Mouse (Mus musculus) right cerebral cortex, postnatal 14 days (tissue): ENCODE data around the gene Pitpnb.

Experiments
- DNase-seq: peaks from one replicate; pipeline ENCODE4 v3.0.0; 2022

Gene Pitpnb

GRCm38 (mm10) chr5:111401879-111402650, 71.5 kb downstream of the Pitpnb start:
- DNase-seq: no peak

- DNase-seq: no peak
Observed at GRCm38 (mm10) chr5:111402651-111402996, 72.1 kb downstream of the Pitpnb start.

GRCm38 (mm10) chr5:111404721-111405120, 74.2 kb downstream of the Pitpnb start:
- no peak for DNase-seq

- no peak for DNase-seq
Observed at GRCm38 (mm10) chr5:111408470-111409105, 78.0 kb downstream of the Pitpnb start.

GRCm38 (mm10) chr5:111409412-111410044, 79.0 kb downstream of the Pitpnb start:
- DNase-seq: no peak

- no peak for DNase-seq
Observed at GRCm38 (mm10) chr5:111410665-111411064, 80.1 kb downstream of the Pitpnb start.

GRCm38 (mm10) chr5:111414192-111414591, 83.6 kb downstream of the Pitpnb start:
- peak; percentile 87 for DNase-seq

GRCm38 (mm10) chr5:111414770-111415249, 84.2 kb downstream of the Pitpnb start:
- DNase-seq: no peak

GRCm38 (mm10) chr5:111415575-111415974, 85.0 kb downstream of the Pitpnb start:
- no peak for DNase-seq

GRCm38 (mm10) chr5:111416048-111416447, 85.5 kb downstream of the Pitpnb start:
- no peak for DNase-seq

- peak; percentile 89 for DNase-seq
Observed at GRCm38 (mm10) chr5:111416591-111417374, 86.2 kb downstream of the Pitpnb start, which contains the start of gene Mn1. Mn1 (plus strand) TSS chr5:111417362.

GRCm38 (mm10) chr5:111417378-111418131, 87.0 kb downstream of the Pitpnb start:
- no peak for DNase-seq

GRCm38 (mm10) chr5:111418202-111419120, 87.9 kb downstream of the Pitpnb start:
- peak; percentile 43 for DNase-seq

GRCm38 (mm10) chr5:111419121-111419881, 88.7 kb downstream of the Pitpnb start:
- no peak for DNase-seq

- DNase-seq: no peak
Observed at GRCm38 (mm10) chr5:111420011-111420691, 89.6 kb downstream of the Pitpnb start.

- DNase-seq: no peak
Observed at GRCm38 (mm10) chr5:111420896-111421295, 90.3 kb downstream of the Pitpnb start.

- no peak for DNase-seq
Observed at GRCm38 (mm10) chr5:111421424-111421823, 90.9 kb downstream of the Pitpnb start.

GRCm38 (mm10) chr5:111422058-111422800, 91.7 kb downstream of the Pitpnb start:
- no peak for DNase-seq

- DNase-seq: no peak
Observed at GRCm38 (mm10) chr5:111423011-111423410, 92.4 kb downstream of the Pitpnb start.
